Mouse (Mus musculus) liver, adult 2 months (tissue): Measurements from ENCODE around the gene Yes1. TPM values are rescaled to one million over a fixed set of nuclear protein-coding genes. Genes with fewer than 3 reads are reported as not detected.
"Not testable (repeated sequence)": the region's sequence is repeated elsewhere in the genome, so short reads cannot be mapped to it uniquely, and the experiment has no call there.

Experiments
- DNase-seq: peaks from one replicate; pipeline ENCODE4 v3.0.0-alpha.2; 2011; ENCODE audit warnings: low read depth, low spot score; ENCODE audit errors: extremely low read depth
- H3K27ac ChIP-seq: fragments of 200-500 bp; replicated peaks from 2 replicates; pipeline ENCODE4 v1.5.1; 2012; ENCODE audit warnings: low read depth, mild to moderate bottlenecking, control low read depth, inconsistent platforms, low read length; ENCODE audit not compliant: insufficient read depth
- H3K27me3 ChIP-seq: fragments of 200-500 bp; 2 replicates; pipeline ENCODE4 v1.6.1; 2012; ENCODE audit warnings: mild to moderate bottlenecking, moderate library complexity, low read length, inconsistent platforms; ENCODE audit not compliant: control insufficient read depth, insufficient read depth
- H3K36me3 ChIP-seq: fragments of 200-500 bp; 2 replicates; pipeline ENCODE4 v1.6.1; 2012; ENCODE audit warnings: low read length, inconsistent platforms; ENCODE audit not compliant: control insufficient read depth, insufficient read depth
- H3K4me1 ChIP-seq: fragments of 200-500 bp; 2 replicates; pipeline ENCODE4 v1.6.1; 2011; ENCODE audit warnings: low read length; ENCODE audit not compliant: control insufficient read depth, insufficient read depth
- H3K4me3 ChIP-seq: fragments of 200-500 bp; 2 replicates; pipeline ENCODE4 v1.5.1; 2011; ENCODE audit warnings: low read depth, mild to moderate bottlenecking, control low read depth, low read length, moderate library complexity; ENCODE audit not compliant: insufficient read depth
- H3K79me2 ChIP-seq: fragments of 200-500 bp; 2 replicates; pipeline ENCODE4 v1.6.1; 2012; ENCODE audit warnings: inconsistent platforms, mild to moderate bottlenecking, low read length, moderate library complexity; ENCODE audit not compliant: control insufficient read depth, insufficient read depth
- H3K9ac ChIP-seq: fragments of 200-500 bp; 2 replicates; pipeline ENCODE4 v1.6.1; 2012; ENCODE audit warnings: low read depth, mild to moderate bottlenecking, control low read depth, inconsistent platforms, low read length
- CTCF ChIP-seq: fragments of 200-500 bp; IDR thresholded peaks from 2 replicates; pipeline ENCODE4 v1.5.1; 2011; ENCODE audit warnings: low read depth, low read length, control low read depth
- POLR2A ChIP-seq: fragments of 200-500 bp; IDR thresholded peaks from 2 replicates; pipeline ENCODE4 v1.6.1; 2011; ENCODE audit warnings: low read length, control low read depth; ENCODE audit not compliant: insufficient read depth; ENCODE audit errors: extremely low read depth
- WGBS: fragments of 180-500 bp; shearing (Covaris S2); methylation state at CpG from one replicate; pipeline ENCODE4 v1.1.7; 2018; 5-methylcytosine and 5-hydroxymethylcytosine counted together
- polyA plus RNA-seq: library from polyadenylated mRNA; depleted of rRNA; stranded (reverse); fragments of >200 nt; gene quantifications from 2 replicates; pipeline ENCODE4 v1.2.3, GENCODE M21; 2012
- total RNA-seq: library from RNA; depleted of rRNA; stranded (reverse); fragments of >200 nt; gene quantifications from 2 replicates; pipeline ENCODE4 v1.2.3, GENCODE M21; 2014

Gene Yes1
- total and polyA plus RNA-seq, 2 experiments: 1.4 to 30.6 TPM

GRCm38 (mm10) chr5:32614691-32615090 lies 3.7 kb downstream of the Yes1 start:
- Histone ChIP-seq H3K9ac (no peak overlapping the region), H3K4me1 (peaks cover 4% of the 10 kb centered on the region; the same call in 1 of the 2 replicates), H3K79me2 (no peaks in the 10 kb centered on the region; the same call in 1 of the 2 replicates), H3K4me3 (no peak overlapping the region), H3K27me3 (no peaks in the 10 kb centered on the region), H3K27ac (no peak overlapping the region), H3K36me3 (no peaks in the 10 kb centered on the region)
- TF ChIP-seq CTCF (no peak), POLR2A (no peak)
- peak; percentile 50 for DNase-seq
- 22% methylated on average over 4 of the region's 4 CpGs for WGBS

- WGBS: 95% methylated on average over 7 of the region's 7 CpGs
- not testable (repeated sequence) for H3K27ac ChIP-seq, H3K79me2 ChIP-seq, DNase-seq, H3K4me3 ChIP-seq, H3K36me3 ChIP-seq, H3K27me3 ChIP-seq, H3K4me1 ChIP-seq, H3K9ac ChIP-seq
Observed at GRCm38 (mm10) chr5:32616489-32616888, 5.5 kb downstream of the Yes1 start.

GRCm38 (mm10) chr5:32617851-32618250 lies 6.9 kb downstream of the Yes1 start:
- H3K27me3 ChIP-seq: no peaks in the 10 kb centered on the region
- no peak overlapping the region for H3K4me3 ChIP-seq
- H3K4me1 ChIP-seq: peaks cover 6% of the 10 kb centered on the region; the same call in 1 of the 2 replicates
- no peak for DNase-seq
- no peak overlapping the region for H3K9ac ChIP-seq
- no peaks in the 10 kb centered on the region for H3K36me3 ChIP-seq
- WGBS: 100% methylated on average over 1 of the region's 1 CpGs
- peaks cover 6% of the 10 kb centered on the region; the same call in 1 of the 2 replicates for H3K79me2 ChIP-seq
- TF ChIP-seq POLR2A (no peak), CTCF (no peak)
- no peak overlapping the region for H3K27ac ChIP-seq

- no peak overlapping the region for H3K4me3 ChIP-seq
- no peaks in the 10 kb centered on the region for H3K27me3 ChIP-seq
- H3K79me2 ChIP-seq: peaks cover 10% of the 10 kb centered on the region; the same call in 1 of the 2 replicates
- TF ChIP-seq CTCF (no peak), POLR2A (no peak)
- H3K4me1 ChIP-seq: peaks cover 2% of the 10 kb centered on the region; the same call in 1 of the 2 replicates
- H3K36me3 ChIP-seq: no peaks in the 10 kb centered on the region
- H3K9ac ChIP-seq: no peak overlapping the region
- no peak for DNase-seq
- no peak overlapping the region for H3K27ac ChIP-seq
Observed at GRCm38 (mm10) chr5:32623649-32624048, 12.7 kb downstream of the Yes1 start.

- 56% methylated on average over 2 of the region's 2 CpGs for whole genome bisulfite sequencing
- H3K27me3 ChIP-seq: no peaks in the 10 kb centered on the region
- H3K9ac ChIP-seq: no peak overlapping the region
- no peak overlapping the region for H3K27ac ChIP-seq
- H3K36me3 ChIP-seq: no peaks in the 10 kb centered on the region
- H3K4me3 ChIP-seq: no peak overlapping the region
- TF ChIP-seq CTCF: no peak
- no peak for TF ChIP-seq POLR2A
- H3K4me1 ChIP-seq: peaks cover 2% of the 10 kb centered on the region; the same call in 1 of the 2 replicates
- no peak for DNase-seq
- H3K79me2 ChIP-seq: peaks cover 10% of the 10 kb centered on the region; the same call in 1 of the 2 replicates
Observed at GRCm38 (mm10) chr5:32624777-32625176, 13.8 kb downstream of the Yes1 start.

- no peak for DNase-seq
- Histone ChIP-seq H3K4me1 (no peaks in the 10 kb centered on the region), H3K9ac (no peak overlapping the region), H3K27me3 (no peaks in the 10 kb centered on the region), H3K4me3 (no peak overlapping the region), H3K36me3 (no peaks in the 10 kb centered on the region), H3K27ac (no peak overlapping the region), H3K79me2 (peaks cover 4% of the 10 kb centered on the region; the same call in 1 of the 2 replicates)
- TF ChIP-seq CTCF (no peak), POLR2A (no peak)
Observed at GRCm38 (mm10) chr5:32633185-32633584, 22.2 kb downstream of the Yes1 start.
